Mouse (Mus musculus): ENCODE measurements around the gene Sptb.

The Sptb gene

DNA sequence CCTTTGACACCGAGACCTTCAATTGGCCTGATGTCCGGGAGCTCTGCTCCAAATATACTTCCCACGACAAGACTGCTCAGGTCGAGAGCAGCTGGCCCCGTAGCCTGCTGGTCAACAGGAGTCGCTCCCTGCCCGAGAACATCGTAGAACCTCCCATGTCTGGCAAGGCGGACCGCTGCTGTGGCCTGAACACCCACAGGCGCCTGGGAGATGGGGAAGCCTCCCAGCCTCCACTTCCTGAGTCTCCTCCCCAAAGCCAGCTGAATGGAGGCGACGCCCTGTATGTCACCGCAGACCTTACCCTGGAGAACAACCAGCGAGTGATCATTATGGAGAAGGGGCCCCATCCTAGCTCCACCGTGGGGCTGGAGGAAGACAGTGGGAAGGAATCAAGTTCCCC, 132.5 kb downstream of the Sptb start:
- no peak for DNase-seq (ENCODE audit: inconsistent age in 2 of 2, low spot score in 1 of 2)

GRCm38 (mm10) chr12:76576806-76577205, 133.5 kb downstream of the Sptb start:
- no peak for DNase-seq (ENCODE audit: inconsistent age in 2 of 2, low spot score in 1 of 2)

GRCm38 (mm10) chr12:76576061-76576460, 134.3 kb downstream of the Sptb start:
- no peak for DNase-seq (ENCODE audit: inconsistent age in 2 of 2, low spot score in 1 of 2)

GRCm38 (mm10) chr12:76574815-76575214, 135.5 kb downstream of the Sptb start:
- no peak for DNase-seq (ENCODE audit: inconsistent age in 2 of 2, low spot score in 1 of 2)

DNA sequence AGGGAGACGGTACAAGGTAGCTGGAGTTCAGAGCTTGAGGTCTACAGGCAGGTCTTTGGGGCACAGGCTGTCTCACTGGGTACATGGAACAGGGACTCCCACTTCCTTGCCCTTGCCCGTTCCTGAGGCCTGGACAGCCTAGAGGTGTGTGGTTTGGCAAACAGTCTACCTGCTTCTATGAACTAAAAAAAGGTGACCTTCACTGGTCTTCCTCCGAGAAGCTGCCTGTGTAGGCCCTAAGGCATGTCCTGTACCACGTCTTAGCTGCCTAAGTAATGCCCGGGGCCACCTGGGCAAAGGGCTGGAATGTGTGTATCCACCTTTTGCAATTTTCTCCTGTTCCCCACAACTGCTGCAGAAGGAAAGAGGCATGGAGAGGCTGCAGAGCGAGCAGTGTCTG, 137.0 kb downstream of the Sptb start:
- DNase-seq (ENCODE audit: inconsistent age in 2 of 2, low spot score in 1 of 2) = no peak

- no peak for DNase-seq (ENCODE audit: inconsistent age in 2 of 2, low spot score in 1 of 2)
Measured at GRCm38 (mm10) chr12:76572261-76573251, 137.8 kb downstream of the Sptb start.

- no peak for DNase-seq (ENCODE audit: inconsistent age in 2 of 2, low spot score in 1 of 2)
Measured at GRCm38 (mm10) chr12:76571266-76571665, 139.1 kb downstream of the Sptb start.

- DNase-seq (ENCODE audit: inconsistent age in 2 of 2, low spot score in 1 of 2) = no peak
Measured at GRCm38 (mm10) chr12:76570221-76570940, 140.0 kb downstream of the Sptb start.

- DNase-seq (ENCODE audit: inconsistent age in 2 of 2, low spot score in 1 of 2) = no peak
Measured at GRCm38 (mm10) chr12:76566284-76566683, 144.1 kb downstream of the Sptb start.

GRCm38 (mm10) chr12:76562196-76562595, 148.2 kb downstream of the Sptb start:
- DNase-seq (ENCODE audit: inconsistent age in 2 of 2, low spot score in 1 of 2) = peak in 1 of 2 experiments; percentile 79

DNA sequence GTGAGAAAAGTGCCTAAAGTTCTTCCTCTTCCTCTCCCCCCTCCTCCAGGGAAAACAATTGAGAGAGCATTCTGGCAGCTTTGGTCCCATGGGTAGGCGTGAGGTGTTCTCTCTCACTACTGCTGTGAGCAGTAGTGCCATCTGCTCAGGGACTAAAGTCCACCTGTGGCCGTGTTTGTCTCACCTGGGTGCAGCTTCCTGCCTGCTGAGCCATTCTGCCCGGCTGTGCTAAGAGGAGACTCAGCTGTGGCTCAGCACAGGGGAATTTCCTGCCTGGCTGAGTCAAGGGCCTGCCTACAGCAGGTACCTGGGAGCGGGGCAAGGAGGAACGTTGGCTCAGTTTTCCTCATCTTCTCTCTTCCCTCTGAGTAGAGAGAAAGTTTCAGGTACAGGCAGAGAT, 152.1 kb downstream of the Sptb start:
- no peak for DNase-seq (ENCODE audit: inconsistent age in 2 of 2, low spot score in 1 of 2)

GRCm38 (mm10) chr12:76556745-76557389, 153.5 kb downstream of the Sptb start:
- no peak for DNase-seq (ENCODE audit: inconsistent age in 2 of 2, low spot score in 1 of 2)

DNA sequence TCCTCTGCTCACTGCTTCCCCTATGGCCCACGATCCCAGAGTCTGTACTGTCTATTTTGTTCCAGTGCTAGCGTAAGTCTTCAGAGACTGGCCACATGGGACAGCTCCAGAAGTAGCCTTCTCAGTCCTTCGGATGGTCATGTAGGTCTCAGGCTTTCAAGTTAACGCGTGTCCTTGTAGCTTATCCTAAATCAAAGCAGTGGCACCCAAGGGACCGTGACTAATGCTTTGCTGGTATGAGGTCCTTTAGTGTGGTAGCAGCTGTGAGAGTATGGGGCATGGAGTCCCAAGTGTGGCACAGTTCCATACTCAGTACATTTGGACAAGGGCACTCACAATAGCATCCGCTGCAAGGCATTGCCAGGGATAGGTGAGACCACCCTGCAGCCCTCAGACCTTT, 154.2 kb downstream of the Sptb start:
- peak; percentile 60 to 81 for DNase-seq (ENCODE audit: inconsistent age in 2 of 2, low spot score in 1 of 2)

DNA sequence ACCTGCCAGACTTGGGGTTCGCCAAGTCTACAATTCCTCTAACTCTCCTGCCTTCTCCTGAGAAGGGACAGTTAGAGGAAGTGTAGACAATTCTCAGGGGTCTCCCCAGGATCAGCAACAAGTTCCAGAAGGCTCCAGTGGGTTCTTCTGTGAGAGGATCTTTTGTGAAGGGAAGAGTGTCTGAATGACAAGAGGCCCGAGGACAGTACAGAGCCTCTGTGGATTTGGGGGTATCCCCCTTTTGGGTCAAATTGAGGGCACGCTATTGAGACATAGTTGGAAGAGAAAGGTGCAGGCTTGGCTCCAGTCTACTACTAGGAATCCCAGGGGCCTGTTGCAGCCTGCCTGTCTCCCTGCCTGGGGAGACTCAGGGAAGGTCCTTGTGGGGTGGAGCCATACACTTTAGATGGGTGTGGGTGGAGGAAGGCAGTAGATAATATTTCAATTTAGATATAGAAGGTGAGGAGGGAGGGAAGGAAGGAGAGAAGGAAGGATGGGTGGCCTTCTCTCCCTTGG, 155.4 kb downstream of the Sptb start:
- no peak for DNase-seq (ENCODE audit: inconsistent age in 2 of 2, low spot score in 1 of 2)

DNA sequence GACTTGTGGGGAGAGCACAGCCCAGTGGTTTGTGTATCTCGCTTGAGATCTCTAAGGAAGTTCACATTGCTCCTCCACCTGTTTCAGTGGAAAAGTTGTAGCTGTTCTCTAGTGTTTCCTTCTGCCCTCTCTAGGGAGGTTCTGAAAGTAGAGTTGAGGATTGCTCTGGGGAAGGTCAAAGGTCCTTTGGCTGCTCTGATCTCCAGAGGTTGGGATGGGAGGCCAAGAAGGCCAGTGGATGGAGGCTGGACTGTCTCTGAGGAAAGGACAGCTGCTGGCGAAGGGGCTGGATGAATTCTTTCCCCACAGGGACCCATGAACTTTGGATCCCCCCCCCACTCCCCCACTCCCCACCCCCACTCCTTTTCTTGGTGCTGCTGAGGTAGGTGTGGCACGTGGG, 156.0 kb downstream of the Sptb start:
- no peak for DNase-seq (ENCODE audit: inconsistent age in 2 of 2, low spot score in 1 of 2)

- peak in 1 of 2 experiments; percentile 38 for DNase-seq (ENCODE audit: inconsistent age in 2 of 2, low spot score in 1 of 2)
Measured at GRCm38 (mm10) chr12:76553917-76554316, 156.4 kb downstream of the Sptb start.

GRCm38 (mm10) chr12:76552958-76553357, 157.4 kb downstream of the Sptb start:
- DNase-seq (ENCODE audit: inconsistent age in 2 of 2, low spot score in 1 of 2) = no peak

DNA sequence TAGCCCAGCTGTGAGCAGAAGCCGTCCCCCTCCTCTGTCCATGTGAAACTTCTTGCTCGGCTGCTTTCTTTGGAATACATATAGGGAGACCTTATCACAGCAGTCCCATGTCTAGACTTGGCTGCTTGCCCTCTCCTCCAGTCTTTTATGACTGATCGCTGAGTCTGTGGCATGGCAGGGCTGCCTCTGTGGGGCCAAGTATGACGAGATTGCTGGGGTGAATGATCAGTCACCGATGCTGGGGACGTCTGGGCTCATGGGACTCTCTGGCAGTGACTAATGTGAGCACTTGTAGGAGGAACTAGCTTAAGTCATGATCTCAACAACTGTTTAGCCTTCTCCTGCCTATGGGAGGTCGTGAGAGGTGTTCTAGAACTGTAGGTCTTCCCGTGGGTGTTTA, 158.0 kb downstream of the Sptb start:
- peak; percentile 83 to 88 for DNase-seq (ENCODE audit: inconsistent age in 2 of 2, low spot score in 1 of 2)

- DNase-seq (ENCODE audit: inconsistent age in 2 of 2, low spot score in 1 of 2) = no peak
Measured at GRCm38 (mm10) chr12:76549203-76549602, 161.1 kb downstream of the Sptb start.

- DNase-seq (ENCODE audit: inconsistent age in 2 of 2, low spot score in 1 of 2) = no peak
Measured at GRCm38 (mm10) chr12:76548082-76548423, 162.3 kb downstream of the Sptb start.

- no peak for DNase-seq (ENCODE audit: inconsistent age in 2 of 2, low spot score in 1 of 2)
Measured at GRCm38 (mm10) chr12:76547409-76548081, 162.8 kb downstream of the Sptb start.
